Mouse (Mus musculus) thymus, postnatal 36 days (tissue): ENCODE results near the gene E2f2.
A peak's percentile ranks its signal among the peaks of the same experiment; 100 is the strongest.

ENCODE experiments used
- DNase-seq, 2 experiments: peaks; one replicate each; pipeline ENCODE4 v3.0.0; 2022; ENCODE audit warnings: mixed read lengths in 2 of 2

The E2f2 gene

DNA sequence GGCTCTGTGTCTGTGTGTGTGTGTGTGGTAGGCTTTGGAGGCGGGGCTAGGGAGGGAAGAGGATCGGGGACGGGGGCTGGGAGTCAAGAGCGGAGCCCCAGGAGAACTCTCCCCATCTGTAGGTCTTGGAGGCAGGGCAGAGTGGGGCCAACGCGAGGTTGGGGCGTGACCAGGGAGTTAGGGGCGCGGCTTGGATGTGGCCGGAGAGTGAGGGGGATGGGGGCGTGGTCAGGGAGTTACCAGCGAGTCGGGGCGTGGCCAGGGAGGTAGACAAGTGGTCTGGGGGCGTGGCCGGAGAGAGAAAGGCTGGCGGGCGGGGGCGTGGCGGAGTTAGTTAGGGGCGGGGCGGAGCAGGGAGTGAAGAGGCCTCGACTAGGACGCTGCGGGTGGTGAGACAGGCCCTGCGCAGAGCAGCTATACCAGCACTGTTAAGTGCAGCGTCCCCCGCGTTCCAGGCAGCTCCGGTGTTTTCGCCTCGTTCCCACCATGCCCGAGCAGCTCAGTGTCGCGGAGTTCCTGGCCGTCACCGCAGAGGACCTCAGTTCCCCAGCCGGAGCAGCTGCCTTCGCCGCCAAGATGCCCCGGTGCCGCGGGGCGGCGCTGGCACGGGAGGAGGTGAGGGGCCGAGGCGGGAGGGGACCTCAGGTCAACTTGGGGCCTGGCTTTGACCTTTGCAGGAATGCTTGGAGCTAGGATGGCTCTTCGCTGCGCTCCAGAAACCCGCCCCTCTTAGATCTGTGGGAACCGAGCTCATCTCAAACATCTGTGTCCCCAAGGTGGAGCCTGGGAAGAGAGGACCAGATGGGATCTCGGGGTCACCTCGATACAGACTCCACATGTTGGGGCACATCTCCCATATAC lies 34.1 kb downstream of the E2f2 start, which contains the start of gene Asap3:
Gene Asap3, plus strand, starts transcription at position 333 of the 861 bp plus-strand sequence.
- peak; percentile 90 to 92 for DNase-seq

DNA sequence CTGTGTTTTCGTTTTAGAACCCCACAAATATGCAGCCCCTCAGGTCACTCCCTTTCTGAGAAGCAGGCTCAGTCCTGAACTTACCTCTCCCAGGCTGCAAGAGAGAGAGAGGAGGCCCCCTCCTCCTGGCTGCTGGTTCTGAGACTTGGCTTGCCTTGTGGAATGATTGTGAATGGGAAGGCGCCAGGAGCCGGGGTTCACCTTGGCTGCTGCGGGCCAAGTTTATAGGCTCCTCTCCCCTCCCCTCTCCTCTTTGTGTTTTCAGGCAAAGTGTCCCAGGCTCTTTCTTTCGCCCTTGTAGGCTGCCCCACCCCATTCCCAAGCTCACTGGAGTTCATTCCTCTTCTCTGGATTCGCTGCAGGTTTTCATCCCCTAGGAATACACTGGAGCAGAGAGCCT lies 34.7 kb downstream of the E2f2 start:
- DNase-seq: no peak

GRCm38 (mm10) chr4:136210931-136211330 lies 38.7 kb downstream of the E2f2 start:
- DNase-seq: no peak

GRCm38 (mm10) chr4:136213629-136214028 lies 41.4 kb downstream of the E2f2 start:
- DNase-seq: no peak

- DNase-seq: no peak
Observed at GRCm38 (mm10) chr4:136214828-136215227, 42.6 kb downstream of the E2f2 start.

DNA sequence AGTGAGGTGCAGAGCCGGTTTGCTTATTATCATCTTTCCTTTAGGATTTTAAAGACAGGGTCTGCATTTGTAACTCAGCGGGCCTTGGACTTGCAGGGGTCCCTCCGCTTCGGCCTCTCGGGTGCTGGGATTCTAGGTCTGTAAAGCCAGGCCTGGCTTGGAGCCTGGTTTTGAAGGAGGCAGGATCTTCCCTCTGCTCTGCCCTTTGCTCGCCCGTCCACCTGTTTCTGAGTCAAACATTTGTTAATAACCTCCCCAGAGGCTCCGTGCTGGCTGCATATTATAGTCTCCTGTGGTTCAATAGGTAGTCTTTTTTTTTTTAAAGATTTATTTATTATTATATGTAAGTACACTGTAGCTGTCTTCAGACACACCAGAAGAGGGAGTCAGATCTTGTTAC lies 43.4 kb downstream of the E2f2 start:
- no peak for DNase-seq

DNA sequence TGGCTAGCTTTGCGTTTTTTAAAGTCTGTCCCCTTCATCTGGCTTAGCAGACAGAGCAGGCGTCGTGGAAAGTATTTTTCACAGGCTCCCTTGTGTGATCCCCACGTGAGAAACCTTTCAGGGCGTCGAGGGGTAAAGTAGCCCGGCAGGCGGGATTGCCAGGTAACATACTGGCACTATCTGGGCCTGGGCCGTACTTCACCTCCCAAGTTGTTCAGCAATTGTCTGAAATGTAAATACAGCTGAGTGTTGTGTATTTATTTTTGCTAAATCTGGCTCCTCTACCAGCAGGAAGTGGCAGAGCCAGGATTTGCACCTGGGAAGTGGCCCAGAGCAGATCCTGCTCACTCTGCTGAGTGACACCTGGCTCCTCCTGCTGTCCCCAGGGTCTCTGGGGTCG lies 44.9 kb downstream of the E2f2 start:
- no peak for DNase-seq

GRCm38 (mm10) chr4:136218595-136219214 lies 46.5 kb downstream of the E2f2 start:
- no peak for DNase-seq

DNA sequence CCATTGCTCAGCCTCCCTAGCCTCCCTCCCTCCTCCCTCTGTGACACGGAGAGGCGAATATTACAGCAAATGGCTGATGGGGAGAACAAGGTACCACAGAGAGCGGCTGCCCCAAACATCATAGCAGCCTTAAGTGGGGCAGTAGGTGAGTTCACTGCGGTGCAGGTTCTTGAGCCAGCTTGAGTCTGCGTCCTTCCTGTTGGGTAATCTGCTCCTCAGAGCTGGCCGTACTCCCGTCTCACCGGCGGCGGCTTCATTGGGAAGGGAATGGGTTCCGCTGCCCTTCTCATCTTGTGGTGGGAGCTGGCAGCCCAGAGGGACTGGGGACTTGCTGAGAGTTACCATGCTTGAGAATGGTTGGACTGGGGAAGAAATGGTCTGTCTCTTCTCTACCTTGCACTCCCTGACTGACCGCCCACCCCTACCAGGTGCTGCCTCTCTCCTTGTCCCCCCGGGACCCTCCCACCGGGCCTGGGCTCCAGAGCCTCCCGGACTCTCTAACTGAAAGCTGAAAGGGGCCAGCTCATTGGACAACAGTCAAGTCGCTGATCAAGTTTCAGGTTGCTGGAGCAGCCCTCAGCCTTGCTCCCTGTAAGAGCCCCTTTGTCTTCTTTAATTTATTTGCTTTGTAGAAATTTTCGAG lies 48.1 kb downstream of the E2f2 start:
- no peak for DNase-seq

GRCm38 (mm10) chr4:136223549-136224239 lies 51.5 kb downstream of the E2f2 start:
- DNase-seq: no peak

- no peak for DNase-seq
Observed at GRCm38 (mm10) chr4:136224240-136224559, 52.0 kb downstream of the E2f2 start.

GRCm38 (mm10) chr4:136224677-136225460 lies 52.7 kb downstream of the E2f2 start:
- no peak for DNase-seq

GRCm38 (mm10) chr4:136227408-136227807 lies 55.2 kb downstream of the E2f2 start:
- DNase-seq: no peak

- no peak for DNase-seq
Observed at GRCm38 (mm10) chr4:136228640-136229039, 56.4 kb downstream of the E2f2 start.

DNA sequence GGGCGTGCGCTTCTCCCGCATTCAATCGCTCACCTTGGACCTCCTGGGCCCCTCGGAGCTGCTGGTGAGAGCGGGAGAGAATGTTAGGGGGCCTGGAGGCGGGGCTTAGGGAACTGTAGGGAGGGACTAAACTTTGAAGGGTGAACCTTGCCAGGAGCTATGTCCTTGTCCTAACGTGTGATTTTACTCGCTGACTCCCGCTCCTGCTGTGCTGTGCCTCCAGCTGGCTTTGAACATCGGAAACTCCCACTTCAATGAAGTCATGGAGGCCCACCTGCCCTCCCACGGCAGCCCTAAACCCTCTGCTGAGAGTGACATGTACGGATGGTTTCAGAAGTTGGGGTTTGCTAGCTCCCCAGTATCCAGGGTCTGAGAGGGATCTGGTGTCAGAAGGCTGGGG lies 66.5 kb downstream of the E2f2 start:
- DNase-seq: peak in 1 of 2 experiments; percentile 12

DNA sequence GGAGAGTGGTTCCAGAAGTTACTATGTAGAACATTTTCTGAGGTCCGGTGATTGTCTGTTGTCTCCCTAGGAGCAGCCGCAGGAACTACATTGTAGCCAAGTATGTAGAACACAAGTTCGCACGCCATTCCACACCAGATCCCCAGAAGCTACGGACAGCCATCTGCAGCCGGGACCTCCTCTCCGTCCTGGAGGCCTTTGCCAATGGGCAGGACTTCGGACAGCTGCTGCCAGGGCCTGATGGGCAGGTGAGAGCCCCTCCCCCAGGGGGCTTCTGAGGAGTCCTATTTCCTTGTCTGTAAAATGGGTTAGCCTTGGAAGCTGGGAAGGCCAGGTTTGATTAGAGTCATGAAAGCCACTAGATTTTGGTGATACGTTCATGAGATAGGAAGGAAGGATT lies 66.9 kb downstream of the E2f2 start:
- no peak for DNase-seq

DNA sequence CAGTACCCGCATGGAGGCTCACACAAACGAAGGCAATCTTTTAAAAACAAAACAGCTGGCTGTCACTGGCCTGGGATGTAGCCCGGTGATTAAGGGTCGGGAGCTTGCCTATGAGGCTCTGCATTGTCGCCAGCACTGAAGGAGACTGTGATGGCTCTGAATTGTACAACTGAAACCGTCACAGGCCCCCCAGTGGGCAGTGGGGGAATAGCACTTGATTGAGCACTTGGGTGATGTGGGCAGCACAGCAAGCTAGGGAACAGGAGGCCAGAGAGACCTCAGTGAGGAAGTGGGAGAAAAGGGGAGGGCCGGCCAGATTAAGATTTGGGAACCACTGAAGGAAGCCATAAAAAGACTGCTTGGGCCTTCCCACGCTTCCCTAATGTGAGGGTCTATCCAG lies 67.4 kb downstream of the E2f2 start:
- peak; percentile 78 to 82 for DNase-seq

- DNase-seq: peak in 1 of 2 experiments; percentile 13
Observed at GRCm38 (mm10) chr4:136240123-136240522, 67.9 kb downstream of the E2f2 start.

- DNase-seq: no peak
Observed at GRCm38 (mm10) chr4:136240955-136241354, 68.8 kb downstream of the E2f2 start.

DNA sequence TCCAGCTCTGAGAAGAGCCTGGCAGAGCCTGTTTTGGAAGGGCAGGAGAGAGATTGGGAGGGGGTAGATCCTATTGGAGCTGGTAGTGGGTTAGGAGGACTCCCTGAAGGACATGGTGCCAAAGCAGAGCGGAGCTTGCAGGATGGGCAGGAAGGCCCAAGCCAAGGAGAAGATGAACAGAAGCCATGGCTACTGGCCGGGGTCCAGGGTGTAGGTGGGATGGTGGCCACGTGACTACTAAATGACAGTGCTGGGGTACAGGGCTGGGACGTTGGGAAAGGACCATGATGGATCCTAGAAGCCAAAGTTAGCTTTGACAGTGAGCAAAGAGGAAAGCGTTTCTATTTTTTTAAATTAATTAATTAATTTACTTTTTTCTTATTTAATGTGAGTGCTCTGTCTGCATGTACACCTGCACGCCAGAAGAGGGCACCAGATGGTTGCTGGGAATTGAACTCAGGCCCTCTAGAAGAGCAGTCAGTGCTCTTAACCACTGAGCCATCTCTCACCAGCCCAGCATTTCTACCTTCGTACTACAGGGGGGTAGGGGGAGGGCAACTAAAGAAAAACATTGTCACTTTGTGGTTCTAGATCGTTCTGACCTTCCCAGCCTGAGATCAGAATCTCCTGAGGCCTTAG lies 70.0 kb downstream of the E2f2 start:
- peak in 1 of 2 experiments; percentile 19 for DNase-seq

DNA sequence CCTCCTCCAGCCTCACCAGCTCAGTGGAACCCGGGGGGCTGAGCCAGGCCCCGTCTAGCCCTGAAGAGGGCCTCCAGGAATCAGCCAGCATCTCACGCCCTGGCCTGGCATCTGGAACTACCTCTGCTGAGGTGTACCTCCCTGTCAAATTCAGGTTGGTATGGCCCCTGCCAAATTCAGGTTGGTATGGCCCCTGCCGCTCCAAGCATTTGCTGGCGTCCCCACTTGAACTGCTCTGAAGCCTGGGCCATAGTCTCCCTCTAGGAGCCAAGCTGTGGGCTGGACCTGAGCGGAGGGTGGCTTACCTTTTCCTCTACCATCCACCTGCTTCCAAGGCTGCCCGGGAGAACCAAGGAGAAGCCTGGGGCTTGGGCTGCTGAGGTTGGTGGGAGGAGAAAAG lies 70.5 kb downstream of the E2f2 start:
- no peak for DNase-seq

- DNase-seq: no peak
Observed at GRCm38 (mm10) chr4:136244208-136244607, 72.0 kb downstream of the E2f2 start.
